Mouse (Mus musculus): ENCODE data around the gene Pcx. TPM values are rescaled to one million over a fixed set of nuclear protein-coding genes. Genes with fewer than 3 reads are reported as not detected.

Gene Pcx
- polyA plus RNA-seq, 1 experiment from 2014 or later: 18.6 TPM

DNA sequence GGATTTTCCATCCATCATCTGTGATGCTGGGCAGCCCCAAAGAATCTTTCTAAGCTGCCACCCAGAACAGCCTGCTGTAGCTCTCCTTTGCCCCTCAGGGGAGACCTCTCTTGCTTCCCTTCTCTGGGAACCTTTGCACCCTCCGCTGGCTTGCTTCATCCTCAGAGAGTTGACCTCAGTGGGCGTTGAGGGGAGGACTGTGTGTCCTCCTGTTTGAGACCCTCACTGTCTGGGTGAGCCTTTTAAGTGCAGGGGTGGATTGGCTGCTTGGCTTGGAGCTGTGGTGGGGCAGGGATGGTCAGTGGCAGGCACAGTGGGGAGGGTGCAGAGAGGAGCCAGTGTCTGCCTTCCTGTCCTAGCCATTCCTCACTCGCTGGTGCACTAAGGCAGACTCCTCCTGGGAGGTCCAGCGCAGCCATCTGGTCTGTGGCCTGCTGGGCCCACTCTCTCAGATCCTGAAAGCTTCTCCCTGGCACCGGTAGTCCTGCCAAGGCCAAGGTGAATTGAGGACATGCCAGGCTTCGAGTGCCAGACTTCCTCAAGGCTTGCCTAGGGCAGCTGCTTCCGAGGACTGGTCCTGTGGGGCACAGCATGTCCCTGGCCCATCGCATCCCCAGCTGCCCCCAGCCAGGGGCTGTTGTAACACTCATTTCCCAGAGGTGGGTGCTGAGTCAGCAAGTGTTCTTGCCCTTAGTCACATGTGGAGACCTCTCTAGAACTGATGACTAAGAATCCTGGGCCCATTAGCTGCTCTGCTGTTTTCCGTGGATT is 17.6 kb upstream of the Pcx start:
- H3K9ac ChIP-seq (ENCODE audit: low read depth, low read length): no peak overlapping the region
- ATAC-seq (replicated peaks; ENCODE audit: low FRiP score): no peak
- H3K4me2 ChIP-seq: no peak overlapping the region
- H3K4me1 ChIP-seq (replicated peaks; ENCODE audit: control insufficient read depth, insufficient read depth, low read length): peaks cover 6% of the 10 kb centered on the region; the same call in 1 of the 2 replicates
- H3K36me3 ChIP-seq (ENCODE audit: control insufficient read depth, insufficient read depth, low read length): no peaks in the 10 kb centered on the region
- no peaks in the 10 kb centered on the region for H3K9me3 ChIP-seq (ENCODE audit: control insufficient read depth, low read length)
- no peak overlapping the region for H3K27ac ChIP-seq (ENCODE audit: low read depth, low read length)
- 60% methylated on average over 9 of the region's 9 CpGs for WGBS
- no peak overlapping the region for H3K4me3 ChIP-seq (ENCODE audit: low read depth, low read length)
- no peak for DNase-seq (ENCODE audit: low spot score)
- H3K27me3 ChIP-seq (replicated peaks; ENCODE audit: control insufficient read depth, insufficient read depth, low read length): no peaks in the 10 kb centered on the region

DNA sequence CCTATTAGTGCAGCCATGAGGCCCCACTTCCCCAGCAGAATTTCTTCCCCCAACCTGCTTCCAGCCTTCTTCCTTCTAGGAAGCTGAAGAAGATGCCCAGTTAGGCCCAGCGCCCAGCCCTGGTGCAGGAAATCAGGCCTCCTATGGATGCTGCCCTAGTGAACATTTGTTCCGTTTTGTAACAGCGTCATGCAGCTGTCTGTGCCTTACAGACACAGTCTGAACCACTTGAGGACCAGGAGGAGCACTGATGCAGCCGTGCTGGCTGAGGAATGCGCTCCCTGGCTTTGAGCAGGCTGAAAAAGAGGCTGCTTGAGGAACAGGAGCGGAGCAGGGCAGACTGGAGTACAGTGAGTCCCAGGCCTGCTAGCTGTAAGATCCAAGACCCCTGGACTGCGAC is 15.6 kb upstream of the Pcx start:
- Histone ChIP-seq H3K9ac (ENCODE audit: low read depth, low read length) (no peak overlapping the region), H3K27me3 (replicated peaks; ENCODE audit: control insufficient read depth, insufficient read depth, low read length) (no peaks in the 10 kb centered on the region), H3K4me2 (no peak overlapping the region), H3K4me1 (replicated peaks; ENCODE audit: control insufficient read depth, insufficient read depth, low read length) (peaks cover 9% of the 10 kb centered on the region; the same call in 1 of the 2 replicates), H3K27ac (ENCODE audit: low read depth, low read length) (no peak overlapping the region), H3K9me3 (ENCODE audit: control insufficient read depth, low read length) (no peaks in the 10 kb centered on the region), H3K36me3 (ENCODE audit: control insufficient read depth, insufficient read depth, low read length) (no peaks in the 10 kb centered on the region), H3K4me3 (ENCODE audit: low read depth, low read length) (no peak overlapping the region)
- no peak for DNase-seq (ENCODE audit: low spot score)
- WGBS: 68% methylated on average over 7 of the region's 7 CpGs
- no peak for ATAC-seq (replicated peaks; ENCODE audit: low FRiP score)

- 80% methylated on average over 5 of the region's 5 CpGs for WGBS
- Histone ChIP-seq H3K36me3 (ENCODE audit: control insufficient read depth, insufficient read depth, low read length) (no peaks in the 10 kb centered on the region), H3K27ac (ENCODE audit: low read depth, low read length) (no peak overlapping the region), H3K27me3 (replicated peaks; ENCODE audit: control insufficient read depth, insufficient read depth, low read length) (no peaks in the 10 kb centered on the region), H3K4me2 (no peak overlapping the region), H3K9ac (ENCODE audit: low read depth, low read length) (no peak overlapping the region), H3K4me1 (replicated peaks; ENCODE audit: control insufficient read depth, insufficient read depth, low read length) (peaks cover 9% of the 10 kb centered on the region; the same call in 1 of the 2 replicates), H3K9me3 (ENCODE audit: control insufficient read depth, low read length) (no peaks in the 10 kb centered on the region), H3K4me3 (ENCODE audit: low read depth, low read length) (no peak overlapping the region)
- ATAC-seq (replicated peaks; ENCODE audit: low FRiP score) (no peak), DNase-seq (ENCODE audit: low spot score) (no peak)
Measured at GRCm38 (mm10) chr19:4495814-4496213, 14.5 kb upstream of the Pcx start.

GRCm38 (mm10) chr19:4496535-4497262 is 13.6 kb upstream of the Pcx start:
- H3K27ac ChIP-seq (ENCODE audit: low read depth, low read length): no peak overlapping the region
- peaks cover 9% of the 10 kb centered on the region; the same call in 1 of the 2 replicates for H3K4me1 ChIP-seq (replicated peaks; ENCODE audit: control insufficient read depth, insufficient read depth, low read length)
- no peak for ATAC-seq (replicated peaks; ENCODE audit: low FRiP score)
- H3K36me3 ChIP-seq (ENCODE audit: control insufficient read depth, insufficient read depth, low read length): no peaks in the 10 kb centered on the region
- H3K4me2 ChIP-seq: no peak overlapping the region
- H3K4me3 ChIP-seq (ENCODE audit: low read depth, low read length): no peak overlapping the region
- H3K27me3 ChIP-seq (replicated peaks; ENCODE audit: control insufficient read depth, insufficient read depth, low read length): no peaks in the 10 kb centered on the region
- no peak overlapping the region for H3K9ac ChIP-seq (ENCODE audit: low read depth, low read length)
- no peak for DNase-seq (ENCODE audit: low spot score)
- WGBS: 80% methylated on average over 3 of the region's 3 CpGs
- no peaks in the 10 kb centered on the region for H3K9me3 ChIP-seq (ENCODE audit: control insufficient read depth, low read length)

DNA sequence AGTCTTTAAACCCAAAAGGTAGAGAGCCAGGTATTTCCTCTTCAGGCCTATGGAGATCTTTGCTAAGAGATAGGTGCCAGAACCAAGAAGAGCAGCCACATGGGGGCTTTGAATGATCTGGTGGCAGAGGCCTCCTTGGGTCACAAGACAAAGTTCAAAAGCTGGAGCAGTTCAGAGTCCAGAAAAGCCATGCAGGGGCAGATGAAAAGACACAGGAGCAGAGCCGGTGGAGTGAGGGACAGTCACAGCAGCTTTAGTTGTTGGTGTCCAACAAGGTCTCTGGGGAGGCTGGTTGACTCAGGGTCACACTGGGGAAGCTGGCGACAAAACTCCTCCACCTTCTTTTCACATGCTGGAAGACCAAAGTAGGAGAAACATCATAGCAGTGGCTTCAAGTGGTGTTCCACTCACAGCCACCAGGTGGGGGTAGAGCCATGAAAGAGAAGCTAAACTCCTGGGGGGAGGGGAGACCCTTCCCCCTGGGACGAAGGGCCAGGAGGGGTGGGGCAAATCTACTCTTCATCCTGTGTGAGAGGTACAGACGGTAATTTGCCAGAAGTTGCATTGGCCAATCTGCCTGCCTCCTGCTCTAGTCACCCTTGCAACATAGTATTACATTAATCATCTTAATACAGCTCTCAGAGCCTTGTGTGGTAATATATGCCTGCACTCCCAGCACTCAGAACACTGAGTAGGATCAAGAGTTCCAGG is 12.9 kb upstream of the Pcx start:
- Histone ChIP-seq H3K36me3 (ENCODE audit: control insufficient read depth, insufficient read depth, low read length) (no peaks in the 10 kb centered on the region), H3K4me2 (no peak overlapping the region), H3K4me3 (ENCODE audit: low read depth, low read length) (no peak overlapping the region), H3K9ac (ENCODE audit: low read depth, low read length) (no peak overlapping the region; the same call in 1 of the 2 replicates), H3K27me3 (replicated peaks; ENCODE audit: control insufficient read depth, insufficient read depth, low read length) (no peaks in the 10 kb centered on the region), H3K4me1 (replicated peaks; ENCODE audit: control insufficient read depth, insufficient read depth, low read length) (peaks cover 10% of the 10 kb centered on the region; the same call in 1 of the 2 replicates), H3K27ac (ENCODE audit: low read depth, low read length) (no peak overlapping the region), H3K9me3 (ENCODE audit: control insufficient read depth, low read length) (no peaks in the 10 kb centered on the region)
- peak; percentile 71 for DNase-seq (ENCODE audit: low spot score)
- WGBS: 5% methylated on average over 4 of the region's 4 CpGs
- ATAC-seq (replicated peaks; ENCODE audit: low FRiP score): 0 out of 2 replicates have a peak, but pooled peaks have one; percentile 50

DNA sequence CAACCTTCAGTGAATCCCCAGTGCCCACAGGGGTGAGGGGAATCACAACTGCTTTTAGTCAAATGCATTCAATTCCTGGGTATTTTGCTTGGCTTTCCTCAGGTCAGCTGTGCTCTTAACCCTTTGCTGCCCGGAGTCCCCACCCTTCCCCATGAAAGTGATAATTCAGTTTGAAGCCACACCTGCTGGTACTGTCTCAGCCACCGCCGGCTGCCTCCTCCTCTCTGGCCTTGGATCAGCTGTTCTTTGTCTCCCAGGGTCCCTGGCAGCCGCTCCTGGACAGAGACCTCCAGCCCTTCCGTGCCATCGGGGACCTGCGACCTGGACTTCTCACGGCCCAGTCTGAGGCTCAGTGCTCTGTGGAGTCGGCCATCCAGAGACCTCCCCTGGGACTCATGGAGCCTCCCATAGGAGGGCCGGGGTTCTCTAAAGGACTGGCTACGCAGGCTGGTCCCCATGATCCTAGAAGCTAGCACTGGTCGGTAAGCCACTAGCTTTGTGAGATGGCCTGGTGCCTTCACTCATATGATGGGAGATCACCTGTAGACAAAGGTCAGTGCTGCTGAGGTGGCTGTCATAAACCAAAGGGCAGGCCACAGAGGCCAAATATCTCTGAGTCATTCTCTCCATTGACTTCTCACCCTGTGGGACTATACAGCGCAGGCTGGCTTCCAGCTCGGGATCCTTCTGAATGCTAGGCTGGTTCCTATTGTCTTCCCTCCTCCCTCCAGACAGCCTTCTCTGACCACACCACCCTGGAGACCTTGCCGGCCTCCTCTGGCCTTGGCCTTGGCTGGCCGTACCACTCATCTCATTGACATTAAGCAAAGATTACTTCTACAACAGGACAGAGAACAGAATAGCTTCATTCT is 12.0 kb upstream of the Pcx start, which contains the start of gene 2010003K11Rik:
2010003K11Rik (minus strand) TSS at position 522 of the 872 bp plus-strand sequence.
- H3K36me3 ChIP-seq (ENCODE audit: control insufficient read depth, insufficient read depth, low read length): no peaks in the 10 kb centered on the region
- H3K27me3 ChIP-seq (replicated peaks; ENCODE audit: control insufficient read depth, insufficient read depth, low read length): no peaks in the 10 kb centered on the region
- peaks cover 11% of the 10 kb centered on the region; the same call in 1 of the 2 replicates for H3K4me1 ChIP-seq (replicated peaks; ENCODE audit: control insufficient read depth, insufficient read depth, low read length)
- H3K4me3 ChIP-seq (ENCODE audit: low read depth, low read length): no peak within 1 kb of the TSS
- no peak within 1 kb of the TSS for H3K4me2 ChIP-seq
- no peak within 1 kb of the TSS; the same call in 1 of the 2 replicates for H3K9ac ChIP-seq (ENCODE audit: low read depth, low read length)
- ATAC-seq (replicated peaks; ENCODE audit: low FRiP score) (no peak), DNase-seq (ENCODE audit: low spot score) (no peak)
- H3K9me3 ChIP-seq (ENCODE audit: control insufficient read depth, low read length): no peaks in the 10 kb centered on the region
- 61% methylated on average over 16 of the region's 16 CpGs for WGBS
- no peak within 1 kb of the TSS for H3K27ac ChIP-seq (ENCODE audit: low read depth, low read length)

DNA sequence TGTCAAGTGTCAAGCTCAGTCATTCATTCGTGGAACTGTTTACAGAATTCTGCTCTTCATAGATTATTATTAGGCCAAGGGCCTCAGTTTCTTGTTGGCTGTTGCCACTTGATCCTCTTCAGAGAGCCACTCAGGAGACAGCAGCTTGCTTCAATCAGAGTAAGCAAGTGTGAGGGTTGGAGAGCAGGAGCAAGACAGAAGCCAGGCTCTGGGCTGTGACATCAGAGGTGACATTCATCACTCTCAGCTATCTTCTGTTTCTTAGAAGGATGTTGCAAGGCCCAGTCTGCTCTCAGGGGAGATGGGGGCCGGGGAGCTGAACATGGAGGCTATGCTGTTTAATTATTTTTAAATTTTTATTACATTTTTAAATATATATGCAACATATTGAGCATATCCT is 7.6 kb upstream of the Pcx start:
- 71% methylated on average over 2 of the region's 2 CpGs for WGBS
- Histone ChIP-seq H3K36me3 (ENCODE audit: control insufficient read depth, insufficient read depth, low read length) (no peaks in the 10 kb centered on the region), H3K4me2 (no peak overlapping the region), H3K9ac (ENCODE audit: low read depth, low read length) (no peak overlapping the region), H3K27ac (ENCODE audit: low read depth, low read length) (no peak overlapping the region), H3K4me1 (replicated peaks; ENCODE audit: control insufficient read depth, insufficient read depth, low read length) (peaks cover 8% of the 10 kb centered on the region; the same call in 1 of the 2 replicates), H3K27me3 (replicated peaks; ENCODE audit: control insufficient read depth, insufficient read depth, low read length) (no peaks in the 10 kb centered on the region), H3K4me3 (ENCODE audit: low read depth, low read length) (no peak overlapping the region), H3K9me3 (ENCODE audit: control insufficient read depth, low read length) (no peaks in the 10 kb centered on the region)
- ATAC-seq (replicated peaks; ENCODE audit: low FRiP score) (no peak), DNase-seq (ENCODE audit: low spot score) (no peak)

DNA sequence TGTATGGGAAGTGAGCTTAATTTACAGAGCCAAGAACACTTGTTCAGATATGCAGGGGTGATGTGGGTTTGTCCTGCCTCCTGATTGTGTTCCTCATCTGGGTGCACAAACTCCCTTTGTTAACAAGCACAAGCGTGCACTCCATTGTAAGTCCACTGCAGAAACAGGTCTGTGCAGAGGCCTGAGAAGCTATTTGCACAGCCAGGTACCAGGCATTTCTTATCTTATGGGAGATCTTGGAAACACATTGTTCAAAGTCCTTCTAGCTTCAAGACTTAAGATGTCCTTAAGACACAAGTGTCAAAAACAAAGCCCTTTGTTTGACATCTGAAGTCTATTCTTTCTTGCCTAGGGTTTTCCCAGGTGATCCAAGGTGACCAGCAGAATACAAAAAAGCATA is 5.4 kb upstream of the Pcx start:
- Histone ChIP-seq H3K9me3 (ENCODE audit: control insufficient read depth, low read length) (no peaks in the 10 kb centered on the region), H3K4me1 (replicated peaks; ENCODE audit: control insufficient read depth, insufficient read depth, low read length) (peaks cover 6% of the 10 kb centered on the region; the same call in 1 of the 2 replicates), H3K27ac (ENCODE audit: low read depth, low read length) (no peak overlapping the region), H3K9ac (ENCODE audit: low read depth, low read length) (no peak overlapping the region), H3K27me3 (replicated peaks; ENCODE audit: control insufficient read depth, insufficient read depth, low read length) (no peaks in the 10 kb centered on the region), H3K36me3 (ENCODE audit: control insufficient read depth, insufficient read depth, low read length) (no peaks in the 10 kb centered on the region), H3K4me2 (no peak overlapping the region), H3K4me3 (ENCODE audit: low read depth, low read length) (no peak overlapping the region)
- ATAC-seq (replicated peaks; ENCODE audit: low FRiP score) (no peak), DNase-seq (ENCODE audit: low spot score) (no peak)
- WGBS: 81% methylated on average over 1 of the region's 1 CpGs
